Mouse (Mus musculus) midbrain, embryonic 10.5 days (tissue): ENCODE measurements at regions not wholly inside any gene's neighbourhood (a gene's known extent, or its start where the extent isn't known, plus 50 kb on each side); places are given as distances from the start of the nearest gene placed in this dataset.

Experiments
- DNase-seq: peaks from one replicate; pipeline ENCODE4 v3.0.0-alpha.2; 2017; ENCODE audit warnings: low spot score
- H3K27ac ChIP-seq: fragments of 300-500 bp; sonication (generic); replicated peaks from 2 replicates; pipeline ENCODE4 v1.5.1; 2016; ENCODE audit warnings: mild to moderate bottlenecking
- H3K27me3 ChIP-seq: fragments of 300-500 bp; sonication (generic); 2 replicates; pipeline ENCODE4 v1.6.1; 2016; ENCODE audit warnings: low read depth, mild to moderate bottlenecking; ENCODE audit not compliant: poor library complexity, severe bottlenecking
- H3K36me3 ChIP-seq: fragments of 300-500 bp; sonication (generic); 2 replicates; pipeline ENCODE4 v1.6.1; 2016; ENCODE audit warnings: mild to moderate bottlenecking, moderate library complexity
- H3K4me1 ChIP-seq: fragments of 300-500 bp; sonication (generic); 2 replicates; pipeline ENCODE4 v1.6.1; 2016
- H3K4me3 ChIP-seq: fragments of 300-500 bp; sonication (generic); 2 replicates; pipeline ENCODE4 v1.5.1; 2016; ENCODE audit warnings: mild to moderate bottlenecking, moderate library complexity
- H3K9me3 ChIP-seq: fragments of 300-500 bp; sonication (generic); replicated peaks from 2 replicates; pipeline ENCODE4 v1.6.1; 2016; ENCODE audit warnings: mild to moderate bottlenecking
- whole genome bisulfite sequencing: fragments of 180-500 bp; shearing (Covaris S2); methylation state at CpG from one replicate; pipeline ENCODE4 v1.1.7; 2016; 5-methylcytosine and 5-hydroxymethylcytosine counted together

DNA sequence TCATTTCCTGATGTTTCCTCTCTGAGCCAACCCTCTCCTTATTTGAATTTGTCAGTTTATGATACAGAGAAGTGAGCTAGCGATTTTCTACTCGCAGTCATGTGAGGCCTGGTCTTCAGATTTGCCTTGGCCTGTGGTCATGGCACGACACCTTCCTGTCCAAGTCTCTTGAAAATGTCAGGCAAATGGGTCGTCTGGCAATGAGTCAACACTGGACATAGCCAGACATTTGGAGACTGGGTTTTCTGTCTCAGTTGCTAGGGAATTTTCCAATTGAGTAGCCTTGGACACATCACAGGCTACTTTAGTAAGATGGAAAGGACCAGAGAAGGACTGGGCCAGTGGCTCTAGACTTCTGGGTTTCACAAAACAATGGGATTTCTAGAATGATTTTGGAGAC lies 171.2 kb downstream of the Enc1 start:
- DNase-seq, result no peak
- Histone ChIP-seq H3K9me3 (no peaks in the 10 kb centered on the region), H3K4me3 (no peak overlapping the region), H3K27ac (no peak overlapping the region), H3K4me1 (peaks cover 30% of the 10 kb centered on the region), H3K36me3 (no peaks in the 10 kb centered on the region), H3K27me3 (no peaks in the 10 kb centered on the region; the same call in 1 of the 2 replicates)
- 90% methylated on average over 4 of the region's 4 CpGs for WGBS

DNA sequence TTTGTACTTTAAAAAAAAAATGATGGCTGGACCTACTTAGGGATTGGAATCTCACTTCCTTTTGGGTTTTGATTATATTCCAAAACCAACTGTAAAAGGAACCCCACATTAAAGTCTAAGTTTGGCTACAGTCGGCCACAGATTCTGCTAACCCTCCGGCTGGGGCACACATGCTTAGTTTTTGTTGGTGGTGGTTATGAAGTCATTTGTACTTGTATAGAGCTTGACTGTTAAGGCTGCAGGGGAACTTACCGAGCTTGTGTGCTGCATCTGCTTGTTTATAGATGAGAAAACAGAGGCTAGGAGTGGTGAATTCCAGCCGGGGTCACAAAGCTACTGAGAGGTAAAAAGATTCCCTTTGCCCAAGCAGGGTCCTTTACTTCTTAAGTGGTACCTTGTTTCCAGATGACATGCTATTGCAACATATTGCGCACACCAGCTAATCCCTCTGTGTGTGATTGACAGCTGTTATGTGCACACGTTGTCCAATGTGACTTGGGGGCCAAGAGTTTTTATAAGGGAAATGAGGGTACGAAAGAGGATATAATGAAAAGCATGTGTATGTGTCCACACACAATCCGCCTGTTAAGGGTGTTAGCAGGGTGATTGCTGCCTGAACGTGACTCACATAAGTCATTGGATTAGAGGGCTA lies 169.8 kb downstream of the Enc1 start:
- no peak overlapping the region for H3K4me3 ChIP-seq
- no peak overlapping the region for H3K27ac ChIP-seq
- 75% methylated on average over 9 of the region's 9 CpGs for WGBS
- no peaks in the 10 kb centered on the region; the same call in 1 of the 2 replicates for H3K27me3 ChIP-seq
- H3K9me3 ChIP-seq, result no peaks in the 10 kb centered on the region
- H3K36me3 ChIP-seq, result no peaks in the 10 kb centered on the region
- H3K4me1 ChIP-seq, result peaks cover 35% of the 10 kb centered on the region
- no peak for DNase-seq

DNA sequence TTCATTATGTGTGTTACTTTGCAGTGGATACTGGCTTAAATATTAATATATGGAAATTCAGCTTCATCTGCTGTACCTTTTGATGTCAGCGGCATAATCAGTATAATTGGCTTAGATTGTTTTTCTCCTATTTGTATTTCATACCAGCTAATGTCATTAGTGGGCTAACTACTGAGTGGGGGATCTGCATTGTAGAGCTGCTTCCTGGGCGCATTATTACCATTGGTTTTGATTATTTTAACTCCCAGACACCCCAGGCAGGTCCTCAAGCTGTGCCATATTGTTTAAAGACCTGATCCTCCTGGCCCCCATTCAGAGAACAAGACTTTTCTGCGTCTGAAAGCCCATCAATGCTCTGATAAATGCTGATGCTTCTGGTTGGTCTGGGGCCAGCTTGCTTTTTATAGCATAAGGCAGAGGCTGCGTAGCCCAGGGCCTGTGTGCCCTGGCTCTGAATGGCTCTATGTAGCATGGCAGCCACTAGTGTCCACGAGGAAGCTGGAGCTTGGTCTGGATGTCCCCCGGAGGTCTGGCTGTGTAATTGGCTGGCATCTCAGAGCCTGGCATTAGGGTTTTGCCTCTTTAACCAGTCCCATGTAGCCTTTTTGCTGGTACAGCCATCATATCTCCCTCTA lies 169.1 kb downstream of the Enc1 start:
- Histone ChIP-seq H3K36me3 (no peaks in the 10 kb centered on the region), H3K27ac (no peak overlapping the region; the same call in 1 of the 2 replicates), H3K4me3 (no peak overlapping the region), H3K4me1 (peaks cover 33% of the 10 kb centered on the region), H3K9me3 (0 out of 2 replicates have a peak, but pooled peaks cover 3% of the 10 kb centered on the region), H3K27me3 (no peaks in the 10 kb centered on the region; the same call in 1 of the 2 replicates)
- 77% methylated on average over 6 of the region's 6 CpGs for WGBS
- no peak for DNase-seq

DNA sequence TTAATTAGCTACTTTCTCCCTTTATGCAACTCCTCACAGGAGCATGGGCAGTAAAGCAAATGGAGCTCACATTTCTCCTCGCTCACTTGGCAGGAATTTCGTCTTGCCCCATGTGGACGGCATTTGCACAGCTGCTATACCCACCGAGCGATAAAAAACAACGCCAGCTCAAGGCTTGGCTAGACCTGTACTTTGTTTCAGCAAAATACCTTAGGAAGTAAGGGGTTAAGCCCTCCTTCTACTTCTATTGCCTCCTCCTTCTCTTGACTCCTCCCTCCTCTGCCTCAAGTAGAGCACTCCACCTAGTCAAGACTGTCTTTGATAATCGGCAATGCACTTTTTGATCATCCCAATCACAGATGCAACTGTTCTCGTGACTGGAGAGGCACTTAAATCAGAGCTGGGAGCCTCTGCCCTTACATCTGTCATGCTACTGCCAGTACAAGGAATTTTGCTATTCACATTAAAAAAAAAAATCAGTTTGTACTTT lies 168.4 kb downstream of the Enc1 start:
- 0 out of 2 replicates have a peak, but pooled peaks cover 4% of the 10 kb centered on the region for H3K9me3 ChIP-seq
- no peak overlapping the region; the same call in 1 of the 2 replicates for H3K27ac ChIP-seq
- DNase-seq, result no peak
- H3K27me3 ChIP-seq, result no peaks in the 10 kb centered on the region; the same call in 1 of the 2 replicates
- peaks cover 33% of the 10 kb centered on the region for H3K4me1 ChIP-seq
- no peaks in the 10 kb centered on the region for H3K36me3 ChIP-seq
- 78% methylated on average over 8 of the region's 8 CpGs for WGBS
- H3K4me3 ChIP-seq, result no peak overlapping the region

DNA sequence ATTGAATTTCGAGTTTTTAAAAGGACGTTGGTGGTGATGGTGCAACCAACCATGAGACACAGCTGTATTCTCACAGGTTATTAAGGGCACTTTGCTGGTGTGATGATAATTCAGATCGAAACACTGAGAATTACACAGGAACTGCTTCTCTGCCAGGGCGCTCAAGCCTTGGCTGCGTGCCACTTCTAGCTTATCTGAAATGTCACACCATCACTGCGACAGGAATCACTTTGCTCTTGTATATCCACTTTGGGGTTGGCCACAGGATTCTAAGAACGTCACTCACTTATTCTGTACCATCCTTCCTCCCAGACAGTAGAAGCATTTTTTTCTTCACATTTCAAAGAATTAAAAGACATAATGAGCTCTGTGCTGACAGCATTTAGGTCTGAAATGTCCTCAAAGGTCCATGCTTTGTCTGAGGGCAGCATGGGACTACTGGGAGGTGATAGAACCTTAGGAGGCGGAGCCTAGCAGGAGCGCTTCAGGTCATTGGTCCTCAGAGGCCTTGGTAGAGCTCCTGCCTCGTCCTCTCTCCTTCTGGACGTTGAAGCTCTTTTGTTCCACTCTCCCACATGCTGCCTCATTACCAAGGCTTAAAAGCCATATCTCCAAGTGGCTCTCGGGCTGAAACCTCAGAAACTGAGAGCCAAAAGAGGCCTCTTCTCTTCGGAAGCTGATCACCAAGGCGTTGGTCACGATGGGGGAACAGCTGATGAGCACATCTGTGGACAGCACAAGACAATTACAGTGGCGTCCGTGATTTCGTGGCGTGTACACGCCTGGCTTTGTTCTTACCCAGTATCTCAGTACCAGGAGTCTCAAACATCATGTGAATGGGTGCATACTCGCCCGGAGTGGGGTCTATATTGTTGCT lies 167.7 kb downstream of the Enc1 start:
- H3K4me3 ChIP-seq, result no peak overlapping the region
- no peak for DNase-seq
- H3K36me3 ChIP-seq, result no peaks in the 10 kb centered on the region
- H3K27ac ChIP-seq, result no peak overlapping the region; the same call in 1 of the 2 replicates
- H3K4me1 ChIP-seq, result peaks cover 33% of the 10 kb centered on the region
- 79% methylated on average over 22 of the region's 22 CpGs for WGBS
- H3K9me3 ChIP-seq, result 0 out of 2 replicates have a peak, but pooled peaks cover 4% of the 10 kb centered on the region
- no peaks in the 10 kb centered on the region; the same call in 1 of the 2 replicates for H3K27me3 ChIP-seq

DNA sequence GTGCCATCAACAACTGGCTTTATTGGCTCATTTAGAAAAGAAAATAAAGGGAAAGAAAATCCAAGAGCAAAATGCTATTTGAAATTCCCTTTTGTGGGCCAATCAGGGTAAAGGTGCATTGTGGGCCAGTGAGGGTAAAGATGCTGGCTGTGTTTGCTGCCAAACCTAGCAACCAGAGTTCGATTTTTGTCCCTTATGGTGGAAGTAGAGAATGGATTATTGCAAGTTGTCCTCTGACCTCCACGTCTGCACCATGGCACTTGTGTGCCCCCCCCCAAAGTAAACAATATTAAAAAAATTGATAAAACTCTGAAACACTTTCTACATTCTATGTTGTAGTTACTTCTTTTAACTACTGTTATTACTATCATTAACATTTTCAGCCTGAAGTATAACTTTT lies 166.9 kb downstream of the Enc1 start:
- no peaks in the 10 kb centered on the region; the same call in 1 of the 2 replicates for H3K27me3 ChIP-seq
- no peak for DNase-seq
- 48% methylated on average over 2 of the region's 2 CpGs for WGBS

DNA sequence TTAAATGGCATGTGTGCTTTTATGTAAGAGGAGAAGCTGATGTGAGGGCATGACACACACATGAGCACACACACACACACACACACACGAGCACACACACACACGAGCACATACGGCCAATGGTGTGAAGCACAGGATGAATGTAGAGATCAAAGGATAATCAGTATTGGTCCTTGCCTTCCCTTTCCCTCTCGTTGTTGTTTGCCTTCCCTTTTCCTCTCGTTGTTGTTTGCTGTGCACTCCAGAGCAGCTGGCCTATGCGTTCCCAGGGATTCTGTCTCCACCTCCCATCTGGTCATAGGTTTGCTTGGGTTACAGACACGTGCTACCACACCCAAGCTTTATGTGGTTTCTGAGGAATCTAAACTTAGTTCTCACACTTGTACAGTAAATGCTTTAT lies 165.8 kb downstream of the Enc1 start:
- 0 out of 2 replicates have a peak, but pooled peaks cover 4% of the 10 kb centered on the region for H3K9me3 ChIP-seq
- H3K36me3 ChIP-seq, result no peaks in the 10 kb centered on the region
- DNase-seq, result no peak
- WGBS, result 54% methylated on average over 7 of the region's 7 CpGs
- H3K27ac ChIP-seq, result peak overlapping the region; percentile 19; the same call in 1 of the 2 replicates
- no peak overlapping the region for H3K4me3 ChIP-seq
- H3K27me3 ChIP-seq, result no peaks in the 10 kb centered on the region; the same call in 1 of the 2 replicates
- H3K4me1 ChIP-seq, result peaks cover 37% of the 10 kb centered on the region

More for the DNA sequence above, 166.9 kb downstream of the Enc1 start:
- H3K36me3 ChIP-seq, result no peaks in the 10 kb centered on the region
- H3K4me1 ChIP-seq, result peaks cover 33% of the 10 kb centered on the region
- no peak overlapping the region for H3K27ac ChIP-seq
- H3K4me3 ChIP-seq, result no peak overlapping the region
- H3K9me3 ChIP-seq, result 0 out of 2 replicates have a peak, but pooled peaks cover 4% of the 10 kb centered on the region

DNA sequence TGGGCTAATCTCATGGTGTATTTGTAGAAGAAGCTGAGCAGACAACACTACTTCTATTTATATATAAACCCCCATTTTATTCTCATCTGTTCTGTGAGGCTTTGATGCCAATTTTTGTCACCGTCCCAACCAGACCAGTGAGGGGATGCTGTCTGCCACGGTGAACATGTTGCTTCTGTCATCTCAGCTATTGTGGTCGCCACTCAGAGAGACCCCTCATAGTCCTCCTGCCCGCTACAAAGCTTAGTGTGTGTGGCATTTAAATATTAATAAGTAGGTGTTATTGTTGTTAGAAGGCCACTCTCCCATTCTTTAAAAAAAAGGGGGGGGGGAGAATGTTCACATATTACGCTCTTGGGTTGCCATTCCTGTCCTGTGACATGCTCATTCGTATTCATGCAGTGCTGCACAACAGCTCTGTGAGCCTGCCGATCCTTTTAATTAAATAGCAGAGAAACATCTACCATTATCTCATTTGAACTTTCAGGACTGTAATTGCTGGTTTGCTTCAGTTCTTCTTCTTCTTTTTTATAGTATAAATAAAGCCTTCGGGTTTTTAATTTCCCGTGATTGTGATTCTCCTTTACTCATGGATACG lies 161.4 kb downstream of the Enc1 start:
- H3K9me3 ChIP-seq, result 0 out of 2 replicates have a peak, but pooled peaks cover 4% of the 10 kb centered on the region
- no peak overlapping the region for H3K4me3 ChIP-seq
- no peak overlapping the region for H3K27ac ChIP-seq
- H3K27me3 ChIP-seq, result no peaks in the 10 kb centered on the region; the same call in 1 of the 2 replicates
- no peaks in the 10 kb centered on the region for H3K36me3 ChIP-seq
- 87% methylated on average over 10 of the region's 10 CpGs for WGBS
- peaks cover 13% of the 10 kb centered on the region for H3K4me1 ChIP-seq
- no peak for DNase-seq

DNA sequence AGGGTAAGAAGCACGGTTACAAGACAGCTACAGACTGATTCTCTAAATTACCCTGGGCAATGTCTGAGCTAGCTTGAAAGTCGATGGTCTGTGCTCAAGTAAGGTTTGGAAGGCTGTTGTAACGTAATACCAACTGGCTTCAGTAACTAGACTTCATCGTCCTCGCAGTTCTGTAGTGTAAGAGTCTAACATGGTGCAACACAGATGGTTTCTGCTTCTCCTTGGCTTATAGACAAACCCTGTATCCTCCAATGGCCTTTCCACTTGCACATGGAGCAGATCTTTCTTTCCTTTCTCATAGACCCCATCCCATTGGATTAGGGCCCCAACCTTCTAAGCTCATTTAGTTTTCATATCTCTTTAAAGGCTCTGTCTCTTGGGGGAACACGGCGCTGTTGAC lies 160.7 kb downstream of the Enc1 start:
- Histone ChIP-seq H3K4me3 (no peak overlapping the region), H3K27ac (no peak overlapping the region), H3K4me1 (peaks cover 14% of the 10 kb centered on the region), H3K36me3 (no peaks in the 10 kb centered on the region), H3K9me3 (0 out of 2 replicates have a peak, but pooled peaks cover 4% of the 10 kb centered on the region), H3K27me3 (no peaks in the 10 kb centered on the region; the same call in 1 of the 2 replicates)
- no peak for DNase-seq
- WGBS, result 91% methylated on average over 7 of the region's 7 CpGs

DNA sequence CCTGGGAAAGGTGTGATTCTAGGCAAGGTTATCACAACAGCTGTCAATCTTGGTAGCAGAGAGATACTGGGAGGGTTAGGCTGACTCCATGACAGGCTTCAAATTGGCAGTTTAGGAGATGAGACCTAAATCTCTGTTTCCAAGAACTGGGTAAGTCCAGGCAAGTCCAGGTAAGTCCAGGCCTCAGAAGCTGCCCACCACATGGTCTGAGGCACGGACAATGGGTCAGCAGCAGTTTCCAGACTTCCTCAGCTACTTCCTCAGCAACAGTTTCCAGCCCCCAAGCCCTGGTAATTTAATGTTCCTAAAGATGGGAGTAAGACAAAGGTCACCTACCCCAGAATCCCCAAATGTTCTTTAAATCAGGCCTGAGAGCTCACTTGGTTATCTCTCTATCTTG lies 157.1 kb downstream of the Enc1 start:
- peaks cover 14% of the 10 kb centered on the region for H3K4me1 ChIP-seq
- H3K27me3 ChIP-seq, result no peaks in the 10 kb centered on the region; the same call in 1 of the 2 replicates
- no peak for DNase-seq
- WGBS, result 85% methylated on average over 1 of the region's 1 CpGs
- no peak overlapping the region for H3K27ac ChIP-seq
- no peaks in the 10 kb centered on the region for H3K9me3 ChIP-seq
- no peak overlapping the region for H3K4me3 ChIP-seq
- H3K36me3 ChIP-seq, result no peaks in the 10 kb centered on the region

DNA sequence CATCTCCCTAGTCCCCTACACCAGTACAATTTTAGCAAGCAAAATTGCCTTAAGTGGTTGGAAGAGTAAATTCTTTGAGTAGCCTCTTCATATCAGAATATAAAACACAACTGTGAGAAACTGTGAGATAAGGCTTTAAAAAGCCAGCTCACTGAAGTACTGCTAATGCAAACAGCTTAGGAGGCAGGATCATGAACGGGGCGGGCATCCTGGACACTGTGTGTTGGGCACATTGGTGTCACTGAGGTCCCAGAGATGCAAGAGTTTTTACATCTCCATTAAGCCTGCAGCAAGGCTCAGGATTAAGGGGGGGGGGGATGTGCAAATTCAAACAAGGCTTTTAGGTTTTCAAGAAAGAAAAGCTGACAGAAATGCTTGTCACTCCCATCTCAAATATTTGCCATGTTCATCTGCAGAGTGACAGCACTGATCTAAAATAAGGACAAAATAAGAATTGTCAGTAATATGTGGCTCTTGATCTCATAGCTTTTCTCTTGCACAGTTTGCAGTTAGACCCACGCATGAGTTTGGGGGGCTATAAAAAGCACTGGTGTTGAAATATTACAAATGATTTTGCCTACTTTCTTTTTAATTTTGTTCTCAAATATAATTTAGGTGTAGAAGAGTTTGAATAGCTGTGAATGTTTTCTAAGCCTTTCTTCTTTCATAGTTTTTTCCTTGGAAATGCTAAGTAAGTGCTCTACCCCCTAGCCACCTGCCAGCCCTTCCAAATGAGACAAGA lies 156.2 kb downstream of the Enc1 start:
- no peaks in the 10 kb centered on the region; the same call in 1 of the 2 replicates for H3K27me3 ChIP-seq
- H3K36me3 ChIP-seq, result no peaks in the 10 kb centered on the region
- no peaks in the 10 kb centered on the region for H3K9me3 ChIP-seq
- DNase-seq, result no peak
- WGBS, result 87% methylated on average over 3 of the region's 3 CpGs
- H3K27ac ChIP-seq, result no peak overlapping the region
- no peak overlapping the region for H3K4me3 ChIP-seq
- peaks cover 10% of the 10 kb centered on the region for H3K4me1 ChIP-seq
